Mouse (Mus musculus): ENCODE measurements around the gene 1810009A15Rik. TPM values are rescaled to one million over a fixed set of nuclear protein-coding genes. Genes with fewer than 3 reads are reported as not detected.

Gene 1810009A15Rik
- total and polyA plus RNA-seq, 3 experiments = 157 to 218 (median 161) TPM

DNA sequence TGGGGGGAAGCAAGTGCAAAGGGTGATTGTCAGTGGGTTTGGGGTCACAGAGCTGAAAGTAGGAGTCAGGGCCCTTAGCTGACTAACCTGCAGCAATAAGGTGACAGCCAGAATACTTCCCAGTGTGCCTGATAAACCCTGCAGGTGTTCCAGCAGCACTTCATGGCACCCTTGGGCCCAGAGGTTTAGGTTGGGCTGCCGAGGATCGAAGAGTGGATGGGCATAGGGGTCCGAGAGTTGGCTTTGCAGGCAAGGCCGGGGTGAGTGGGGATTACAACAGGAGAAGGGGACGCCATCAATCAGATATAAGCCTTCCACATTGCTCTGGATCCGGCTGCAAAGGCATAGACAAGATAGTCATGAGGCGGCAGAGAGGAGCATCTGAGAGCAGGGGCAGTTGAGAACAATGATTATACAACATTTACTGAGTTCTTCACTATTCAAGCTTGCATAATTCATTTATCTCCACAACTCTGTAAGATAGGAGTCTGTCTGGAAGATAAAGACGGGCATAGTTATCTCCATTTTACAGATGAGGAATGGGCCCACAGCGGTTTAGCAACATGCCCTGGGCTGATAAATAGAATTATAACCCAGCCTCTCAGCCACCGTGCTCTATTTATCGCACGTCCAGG, 39.4 kb downstream of the 1810009A15Rik start:
- no peaks in the 10 kb centered on the region for H3K27me3 ChIP-seq (replicated peaks)
- peaks cover 6% of the 10 kb centered on the region for H3K79me2 ChIP-seq (replicated peaks; ENCODE audit: control insufficient read depth, extremely low read depth, insufficient read depth, poor library complexity, severe bottlenecking)
- dilution Hi-C loops (cut with MboI; ENCODE audit: extremely low pct_ligation_motif_present, extremely low pct_unique_long_range_greater_than_20kb, low sequenced_read_pairs) (no loop called here), in situ Hi-C loops (cut with MboI; ENCODE audit: low pct_ligation_motif_present, low pct_unique_long_range_greater_than_20kb, low sequenced_read_pairs) (no loop called here)
- no peak for DNase-seq (ENCODE audit: extremely low read depth)
- TF ChIP-seq JUND (conservative IDR thresholded peaks at IDR 0.05; ENCODE audit: low read depth, low read length) = no peak
- no peak for TF ChIP-seq MAZ (IDR thresholded peaks at IDR 0.05; ENCODE audit: low read depth, low read length)
- TF ChIP-seq GABPA (IDR thresholded peaks at IDR 0.05; ENCODE audit: insufficient replicate concordance, low read depth, low read length) = no peak
- no peak for TF ChIP-seq E2F4 (IDR thresholded peaks at IDR 0.05; ENCODE audit: insufficient replicate concordance, low read depth, low read length)
- no peak for TF ChIP-seq UBTF (IDR thresholded peaks at IDR 0.05; ENCODE audit: low read depth, low read length)
- no peak for TF ChIP-seq ZNF384 (IDR thresholded peaks at IDR 0.05; ENCODE audit: low read depth, low read length)
- no peak for TF ChIP-seq POLR2A (IDR thresholded peaks at IDR 0.05; ENCODE audit: low read depth, low read length)
- no peak for TF ChIP-seq ZMIZ1 (IDR thresholded peaks at IDR 0.05; ENCODE audit: low read depth, low read length)
- TF ChIP-seq MXI1 (IDR thresholded peaks at IDR 0.05; ENCODE audit: low read depth, low read length) = no peak
- no peak for TF ChIP-seq ZKSCAN1 (IDR thresholded peaks at IDR 0.05; ENCODE audit: borderline replicate concordance, low read depth, low read length)
- no peak for TF ChIP-seq KAT2A (IDR thresholded peaks at IDR 0.05; ENCODE audit: insufficient replicate concordance, low read length)
- TF ChIP-seq MAX (IDR thresholded peaks at IDR 0.05; ENCODE audit: low read length) = no peak
- TF ChIP-seq HCFC1 (IDR thresholded peaks at IDR 0.05; ENCODE audit: low read depth, low read length) = no peak
- no peak for TF ChIP-seq CHD1 (IDR thresholded peaks at IDR 0.05; ENCODE audit: low read depth, low read length)
- TF ChIP-seq USF2 (conservative IDR thresholded peaks at IDR 0.05; ENCODE audit: low read depth, low read length) = no peak
- TF ChIP-seq MAFK (IDR thresholded peaks at IDR 0.05; ENCODE audit: insufficient replicate concordance, low read length) = no peak
- TF ChIP-seq ELF1 (IDR thresholded peaks at IDR 0.05; ENCODE audit: low read depth, low read length) = no peak
- TF ChIP-seq RAD21 (IDR thresholded peaks at IDR 0.05; ENCODE audit: low read depth, low read length) = no peak
- TF ChIP-seq BHLHE40 (IDR thresholded peaks at IDR 0.05; ENCODE audit: low read depth, low read length) = no peak
- H3K27ac ChIP-seq (ENCODE audit: insufficient read depth, low read depth) = no peak overlapping the region; the same call in 1 of the 2 replicates
- no peak overlapping the region for H3K4me3 ChIP-seq (replicated peaks in 1 of 3; ENCODE audit: low read depth in 2 of 3, low read length in 2 of 3, poor library complexity in 1 of 3)
- H3K4me1 ChIP-seq (ENCODE audit: control insufficient read depth in 1 of 2, insufficient read depth in 2 of 2) = peaks cover 12 to 32% of the 10 kb centered on the region in 2 experiments; a peak in 3 of 4 replicates
- H3K36me3 ChIP-seq (replicated peaks in 1 of 2; ENCODE audit: control insufficient read depth in 1 of 2, insufficient read depth in 1 of 2, low read length in 1 of 2) = peaks cover 30 to 68% of the 10 kb centered on the region in 2 experiments
- no peak overlapping the region for H3K9ac ChIP-seq (ENCODE audit: insufficient read depth, low read depth)
- H3K9me3 ChIP-seq (replicated peaks; ENCODE audit: low read length) = no peaks in the 10 kb centered on the region
- H3K4me2 ChIP-seq (ENCODE audit: insufficient read depth, low read depth, poor library complexity, severe bottlenecking) = no peak overlapping the region

DNA sequence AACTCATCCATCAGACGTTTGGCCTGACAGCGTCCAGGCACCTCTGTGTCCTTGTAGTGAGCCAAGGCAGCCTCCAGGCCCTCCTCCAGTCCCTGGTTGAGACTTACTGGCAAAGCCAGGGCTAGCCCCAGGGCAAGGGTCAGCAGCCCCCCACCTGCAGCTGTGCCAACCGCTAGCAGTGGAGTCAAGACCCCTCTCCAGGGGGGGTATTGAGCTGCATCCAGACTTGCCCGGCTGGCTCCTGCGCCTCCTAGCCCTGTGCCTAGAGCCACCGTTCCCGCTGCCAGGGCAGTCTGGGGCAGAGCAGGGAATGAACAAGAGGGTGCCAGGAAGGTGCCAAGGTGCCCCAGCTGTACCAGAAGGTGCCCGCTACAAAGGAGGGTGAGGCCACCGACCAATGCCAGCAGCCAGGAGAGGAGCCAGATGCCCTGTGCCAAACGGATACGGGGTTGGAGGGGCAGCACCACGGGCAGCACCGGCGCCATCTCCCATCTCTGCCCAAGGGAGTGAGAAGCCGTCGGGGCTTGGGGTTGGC, 40.1 kb downstream of the 1810009A15Rik start:
- peak overlapping the region; percentile 48 for H3K27ac ChIP-seq (ENCODE audit: insufficient read depth, low read depth)
- H3K4me2 ChIP-seq (ENCODE audit: insufficient read depth, low read depth, poor library complexity, severe bottlenecking) = peak overlapping the region; percentile 18
- H3K79me2 ChIP-seq (replicated peaks; ENCODE audit: control insufficient read depth, extremely low read depth, insufficient read depth, poor library complexity, severe bottlenecking) = peaks cover 6% of the 10 kb centered on the region
- peaks cover 12 to 31% of the 10 kb centered on the region in 2 experiments; a peak in 3 of 4 replicates for H3K4me1 ChIP-seq (ENCODE audit: control insufficient read depth in 1 of 2, insufficient read depth in 2 of 2)
- 0 out of 2 replicates have a peak overlapping the region, but pooled peaks have one; percentile 83 for H3K9ac ChIP-seq (ENCODE audit: insufficient read depth, low read depth)
- H3K4me3 ChIP-seq (replicated peaks in 1 of 3; ENCODE audit: low read depth in 2 of 3, low read length in 2 of 3, poor library complexity in 1 of 3) = peak overlapping the region; percentile 80 to 93 (median 89)
- no peaks in the 10 kb centered on the region for H3K9me3 ChIP-seq (replicated peaks; ENCODE audit: low read length)
- no peak for TF ChIP-seq POLR2AphosphoS2 (IDR thresholded peaks at IDR 0.05; ENCODE audit: low read depth, low read length)
- TF ChIP-seq JUND (conservative IDR thresholded peaks at IDR 0.05; ENCODE audit: low read depth, low read length) = no peak
- no peak for TF ChIP-seq PAX5 (IDR thresholded peaks at IDR 0.05; ENCODE audit: low read length)
- no peak for TF ChIP-seq UBTF (IDR thresholded peaks at IDR 0.05; ENCODE audit: low read depth, low read length)
- no peak for TF ChIP-seq ZNF384 (IDR thresholded peaks at IDR 0.05; ENCODE audit: low read depth, low read length)
- no peak for TF ChIP-seq JUN (IDR thresholded peaks at IDR 0.05; ENCODE audit: insufficient read depth, low read depth, low read length)
- TF ChIP-seq BHLHE40 (IDR thresholded peaks at IDR 0.05; ENCODE audit: low read depth, low read length) = no peak
- no peak for TF ChIP-seq POLR2A (IDR thresholded peaks at IDR 0.05; ENCODE audit: low read depth, low read length)
- TF ChIP-seq E2F4 (IDR thresholded peaks at IDR 0.05; ENCODE audit: insufficient replicate concordance, low read depth, low read length) = no peak
- no peak for TF ChIP-seq EP300 (IDR thresholded peaks at IDR 0.05; ENCODE audit: low read length)
- TF ChIP-seq SMC3 (IDR thresholded peaks at IDR 0.05; ENCODE audit: low read depth, low read length) = no peak
- in situ Hi-C loops (cut with MboI; ENCODE audit: low pct_ligation_motif_present, low pct_unique_long_range_greater_than_20kb, low sequenced_read_pairs) (no loop called here), dilution Hi-C loops (cut with MboI; ENCODE audit: extremely low pct_ligation_motif_present, extremely low pct_unique_long_range_greater_than_20kb, low sequenced_read_pairs) (no loop called here)
- H3K27me3 ChIP-seq (replicated peaks) = no peaks in the 10 kb centered on the region
- peaks cover 37 to 69% of the 10 kb centered on the region in 2 experiments for H3K36me3 ChIP-seq (replicated peaks in 1 of 2; ENCODE audit: control insufficient read depth in 1 of 2, insufficient read depth in 1 of 2, low read length in 1 of 2)
- DNase-seq (ENCODE audit: extremely low read depth) = no peak

Measured in CH12.LX (cell line).